Mouse (Mus musculus) bone marrow, adult 2 months (tissue): ENCODE results near the gene Igfbp7. TPM values are rescaled to one million over a fixed set of nuclear protein-coding genes. Genes with fewer than 3 reads are reported as not detected.

Experiments used
- H3K27ac ChIP-seq: fragments of 200-500 bp; 2 replicates; pipeline ENCODE4 v1.5.1; 2012; ENCODE audit warnings: low read depth, mild to moderate bottlenecking, control low read depth, inconsistent platforms, low read length; ENCODE audit not compliant: control insufficient read depth, poor library complexity, insufficient read depth
- H3K4me1 ChIP-seq: fragments of 200-500 bp; 2 replicates; pipeline ENCODE4 v1.6.1; 2011; ENCODE audit warnings: low read length; ENCODE audit not compliant: control insufficient read depth, insufficient read depth
- H3K4me3 ChIP-seq: fragments of 200-500 bp; replicated peaks from 2 replicates; pipeline ENCODE3; 2011; ENCODE audit warnings: mild to moderate bottlenecking, low read depth, low read length, control low read depth; ENCODE audit not compliant: control insufficient read depth
- CTCF ChIP-seq: fragments of 200-500 bp; IDR thresholded peaks from 2 replicates; pipeline ENCODE4 v1.5.1; 2011; ENCODE audit warnings: low read length, control low read depth; ENCODE audit not compliant: control insufficient read depth, insufficient read depth
- POLR2A ChIP-seq: fragments of 200-500 bp; IDR thresholded peaks from 2 replicates; pipeline ENCODE4 v1.6.1; 2011; ENCODE audit warnings: low read depth, mild to moderate bottlenecking, control low read depth, low read length, borderline replicate concordance; ENCODE audit not compliant: control insufficient read depth
- WGBS: fragments of 180-500 bp; shearing (Covaris S2); methylation state at CpG from one replicate; pipeline ENCODE4 v1.1.7; 2018; 5-methylcytosine and 5-hydroxymethylcytosine counted together
- polyA plus RNA-seq: library from polyadenylated mRNA; stranded (reverse); fragments of >200 nt; gene quantifications from 2 replicates; pipeline ENCODE4 v1.2.4, GENCODE M21; 2011; ENCODE audit warnings: low replicate concordance; ENCODE audit not compliant: missing spikeins, insufficient read depth, insufficient read length

The Igfbp7 gene
- polyA plus RNA-seq, 1 experiment = 24.2 TPM

DNA sequence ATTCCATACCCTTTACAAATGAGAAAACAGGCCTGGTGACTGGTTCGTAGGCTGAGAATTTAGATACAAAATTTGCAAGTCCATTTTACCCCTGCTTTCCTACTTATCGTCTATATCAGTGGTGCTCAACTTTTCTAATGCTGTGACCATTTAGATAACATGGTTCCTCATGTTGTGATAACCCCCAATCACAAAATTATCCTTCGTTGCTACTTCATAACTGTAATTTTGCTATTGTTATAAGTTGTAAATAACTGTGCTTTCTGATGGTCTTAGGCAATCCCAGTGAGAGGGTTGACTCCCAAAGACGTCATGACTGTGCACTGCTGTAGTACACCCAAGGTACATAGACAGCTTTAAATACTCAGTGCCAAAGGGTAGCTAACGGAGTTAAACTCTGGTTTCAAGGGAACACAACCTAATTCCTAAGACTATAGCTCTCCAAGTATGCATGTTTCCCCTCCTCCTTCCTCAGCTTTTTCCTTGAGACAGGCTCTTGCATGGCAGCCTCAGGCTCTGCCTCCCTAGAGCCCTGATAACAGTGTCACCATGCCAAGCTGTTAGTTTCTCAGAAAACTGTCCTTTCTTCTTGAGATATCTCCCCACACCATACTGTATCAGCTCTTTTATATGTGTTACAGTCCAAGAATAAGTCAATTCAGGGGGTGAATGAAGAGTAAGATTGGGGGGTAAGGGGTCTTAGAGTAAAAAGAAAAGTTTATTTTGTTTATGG is 99.9 kb downstream of the Igfbp7 start:
- no peak for TF ChIP-seq CTCF
- no peak for TF ChIP-seq POLR2A
- Histone ChIP-seq H3K27ac (no peak overlapping the region), H3K4me1 (peaks cover 1% of the 10 kb centered on the region; the same call in 1 of the 2 replicates), H3K4me3 (no peak overlapping the region)
- WGBS = 57% methylated on average over 5 of the region's 5 CpGs

DNA sequence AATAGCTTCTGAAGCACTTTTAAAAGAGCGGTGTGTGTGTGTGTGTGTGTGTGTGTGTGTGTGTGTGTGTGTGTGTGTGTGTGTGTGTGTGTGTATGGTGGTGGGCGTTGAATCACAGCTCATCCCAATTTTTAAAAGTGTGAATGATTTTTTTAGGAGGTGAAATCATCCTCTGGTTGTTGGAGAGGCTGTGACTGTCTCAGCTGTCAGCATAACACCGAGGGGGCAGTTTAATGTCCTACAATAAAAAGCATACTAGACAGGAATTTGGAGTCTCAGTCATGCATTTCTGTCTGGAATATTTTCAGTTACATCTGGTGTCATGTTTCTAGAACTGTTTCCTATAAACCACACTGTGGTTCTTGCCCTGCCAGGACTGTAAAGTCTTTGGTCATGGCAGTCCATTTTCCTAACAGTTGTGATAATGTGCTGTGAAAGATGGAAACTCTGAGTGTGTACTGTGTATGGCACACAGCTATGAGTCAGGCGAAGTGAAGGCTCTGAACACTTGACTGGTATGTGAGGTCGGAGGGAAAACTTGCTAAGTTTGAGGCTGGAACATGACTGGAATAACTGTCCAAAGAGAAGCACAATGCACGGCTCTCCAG is 106.4 kb downstream of the Igfbp7 start:
- H3K4me1 ChIP-seq = no peaks in the 10 kb centered on the region
- no peak overlapping the region for H3K4me3 ChIP-seq
- TF ChIP-seq POLR2A = no peak
- TF ChIP-seq CTCF = no peak
- 86% methylated on average over 6 of the region's 6 CpGs for WGBS
- H3K27ac ChIP-seq = no peak overlapping the region

- TF ChIP-seq CTCF (no peak), POLR2A (no peak)
- whole genome bisulfite sequencing = 60% methylated on average over 2 of the region's 2 CpGs
- no peak overlapping the region for H3K4me3 ChIP-seq
- no peak overlapping the region for H3K27ac ChIP-seq
- no peaks in the 10 kb centered on the region for H3K4me1 ChIP-seq
These were observed 108.4 kb downstream of the Igfbp7 start for GRCm38 (mm10) chr5:77299486-77299885.

Other genes with a start within 250 kb of the Igfbp7 start
- gene Spink2, start 196.6 kb downstream of the Igfbp7 start, polyA plus RNA-seq = not detected in 2 replicates
- gene Rest, start 142.6 kb downstream of the Igfbp7 start, polyA plus RNA-seq = 4.7 and 9.5 TPM in 2 replicates
- gene Noa1, start 98.0 kb downstream of the Igfbp7 start, polyA plus RNA-seq = 6.0 and 16.0 TPM in 2 replicates
- gene Polr2b, start 97.9 kb downstream of the Igfbp7 start, polyA plus RNA-seq = 21.8 and 37.0 TPM in 2 replicates